Comparison of ENCODE assay signal across 11 mouse cellular contexts in genomic region chr11:51342776-51343175, GRCm38 (mm10). TPM values are rescaled to one million over a fixed set of nuclear protein-coding genes. Genes with fewer than 3 reads are reported as not detected.
DNase-seq lines count a peak whose midpoint lies in the region; ATAC-seq and TF ChIP-seq lines count a peak whose summit lies in the region.
"Had no signal": no experiment of that assay in that cellular context is flagged by ENCODE, and none has a peak within 500 bp of the region (broad histone marks: within the 10 kb centered on the region; RNA-seq: fewer than 3 reads in every experiment).

No protein-coding gene starts in this region.

- no peaks in the 10 kb centered on the region for H3K27me3 ChIP-seq in kidney, embryonic 16.5 days (ENCODE audit: insufficient read depth, low read length)
- no peaks in the 10 kb centered on the region for H3K27me3 ChIP-seq in forebrain, embryonic 12.5 days
- H3K27me3 ChIP-seq: hindbrain, embryonic 15.5 days had no signal

- H3K9me3 ChIP-seq in kidney, embryonic 16.5 days (ENCODE audit: low read length) = no peaks in the 10 kb centered on the region
- H3K9me3 ChIP-seq in forebrain, embryonic 12.5 days = no peaks in the 10 kb centered on the region
- H3K9me3 ChIP-seq: hindbrain, embryonic 15.5 days had no signal

- no peak overlapping the region for H3K4me2 ChIP-seq in kidney, embryonic 16.5 days (replicated peaks; ENCODE audit: low read depth, low read length)
- H3K4me2 ChIP-seq in forebrain, embryonic 12.5 days = no peak overlapping the region
- H3K4me2 ChIP-seq: hindbrain, embryonic 15.5 days had no signal

- peak; percentile 32 for DNase-seq in gastrocnemius, adult 2 months
- no peak for DNase-seq in gastrocnemius, postnatal 25 days
- DNase-seq in cerebellum, postnatal 25 days = peak; percentile 78 to 87
- peak; percentile 72 to 87 for DNase-seq in layer of hippocampus, adult 8-10 months (ENCODE audit: low spot score in 2 of 2)
- peak; percentile 73 for DNase-seq in right cerebral cortex, adult 18-20 months
- DNase-seq in MN1 (ENCODE audit: low spot score) = no peak
- DNase-seq: gastrocnemius, postnatal 14 days; midbrain, embryonic 14.5 days had no signal

- WGBS in kidney, embryonic 16.5 days = 95% methylated on average over 6 of the region's 6 CpGs
- 94% methylated on average over 6 of the region's 6 CpGs for WGBS in forebrain, embryonic 12.5 days

- no peak overlapping the region for H3K9ac ChIP-seq in kidney, embryonic 16.5 days (replicated peaks; ENCODE audit: low read length)
- no peak overlapping the region for H3K9ac ChIP-seq in forebrain, embryonic 12.5 days
- H3K9ac ChIP-seq: hindbrain, embryonic 15.5 days had no signal

- no peak overlapping the region for H3K27ac ChIP-seq in gastrocnemius, adult 2 months
- no peak overlapping the region for H3K27ac ChIP-seq in kidney, embryonic 16.5 days (ENCODE audit: low read length)
- H3K27ac ChIP-seq in forebrain, embryonic 12.5 days = no peak overlapping the region
- H3K27ac ChIP-seq: hindbrain, embryonic 15.5 days had no signal

- no peak overlapping the region for H3K4me3 ChIP-seq in gastrocnemius, adult 2 months
- no peak overlapping the region for H3K4me3 ChIP-seq in kidney, embryonic 16.5 days (ENCODE audit: low read length)
- no peak overlapping the region for H3K4me3 ChIP-seq in forebrain, embryonic 12.5 days (replicated peaks)
- H3K4me3 ChIP-seq: hindbrain, embryonic 15.5 days had no signal

- no peaks in the 10 kb centered on the region for H3K36me3 ChIP-seq in kidney, embryonic 16.5 days (ENCODE audit: insufficient read depth, low read length)
- no peaks in the 10 kb centered on the region for H3K36me3 ChIP-seq in forebrain, embryonic 12.5 days (replicated peaks)
- H3K36me3 ChIP-seq: hindbrain, embryonic 15.5 days had no signal

- no peak for TF ChIP-seq CTCF in gastrocnemius, adult 2 months (IDR thresholded peaks at IDR 0.05)

- intact Hi-C loops in gastrocnemius, adult 2 months (cut with DNase I) = no loop called here

- H3K4me1 ChIP-seq in kidney, embryonic 16.5 days (ENCODE audit: insufficient read depth, low read length) = peaks cover 4% of the 10 kb centered on the region; the same call in 1 of the 2 replicates
- H3K4me1 ChIP-seq in forebrain, embryonic 12.5 days = no peaks in the 10 kb centered on the region

- ATAC-seq in kidney, embryonic 16.5 days (ENCODE audit: low FRiP score, low TSS enrichment) = no peak
- no peak for ATAC-seq in forebrain, embryonic 12.5 days (ENCODE audit: low FRiP score)

RNA-seq across cellular contexts. Expression of gene Col23a1, which starts 53.1 kb away (rescaled TPM):
- 1 to 10 TPM; 1.1 to 1.8 TPM for total RNA-seq in gastrocnemius, adult 2 months (2021)
- 1 to 10 TPM; 1.8 to 1.9 TPM for total RNA-seq in gastrocnemius, postnatal 25 days (2021)
- total RNA-seq in layer of hippocampus, adult 8-10 months (2022) = 10 to 100 TPM in 1 of 4 experiments, 1 to 10 TPM in 3; 8.4 to 11.8 (median 9.5) TPM
- polyA plus RNA-seq in kidney, embryonic 16.5 days (2015; fragmentation: Nextera tagmentation; extraction: Ambion mirVana) = 5.2 and 5.8 TPM in 2 replicates
- 4.9 and 6.8 TPM in 2 replicates for polyA plus RNA-seq in forebrain, embryonic 12.5 days (2016; fragmentation: Nextera tagmentation; extraction: Ambion mirVana)

Comparison
In these comparisons a context has a peak if more than half of its experiments do, and no peak if none do; other contexts are left out.
1. DNase-seq: peak in gastrocnemius, adult 2 months (single experiment), cerebellum, postnatal 25 days (2 of 2), layer of hippocampus, adult 8-10 months (2 of 2) and right cerebral cortex, adult 18-20 months (single experiment); none in gastrocnemius, postnatal 25 days (single experiment) and MN1 (single experiment).